Mouse (Mus musculus) brain, embryonic 14.5 days (tissue): ENCODE results near the gene Kcnh2.

Source experiments
- CTCF ChIP-seq: fragments of 200-500 bp; IDR thresholded peaks from 2 replicates; pipeline ENCODE4 v1.5.1; 2012; ENCODE audit warnings: inconsistent platforms, mild to moderate bottlenecking, moderate library complexity, borderline replicate concordance; ENCODE audit not compliant: insufficient read depth, insufficient read length; ENCODE audit errors: extremely low read depth
- POLR2A ChIP-seq: fragments of 200-500 bp; IDR thresholded peaks from 2 replicates; pipeline ENCODE4 v1.6.1; 2012; ENCODE audit warnings: mild to moderate bottlenecking, inconsistent platforms, borderline replicate concordance; ENCODE audit not compliant: poor library complexity, insufficient read depth, insufficient read length, severe bottlenecking; ENCODE audit errors: extremely low read depth

DNA sequence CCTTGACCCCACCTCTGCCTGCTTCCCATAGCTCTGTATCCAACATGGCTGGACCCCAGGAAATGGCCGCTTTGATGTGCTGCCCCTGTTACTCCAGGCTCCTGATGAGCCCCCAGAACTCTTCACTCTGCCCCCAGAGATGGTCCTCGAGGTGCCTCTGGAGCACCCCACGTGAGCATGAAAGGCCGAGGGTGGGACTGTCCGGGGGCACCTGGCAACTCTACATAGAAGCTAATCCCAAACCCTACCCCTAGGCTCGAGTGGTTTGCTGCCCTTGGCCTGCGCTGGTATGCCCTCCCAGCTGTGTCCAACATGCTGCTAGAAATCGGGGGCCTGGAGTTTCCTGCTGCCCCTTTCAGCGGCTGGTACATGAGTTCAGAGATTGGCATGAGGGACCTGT, 18.4 kb upstream of the Kcnh2 start:
- TF ChIP-seq POLR2A (no peak), CTCF (no peak)
